ENCODE assay signal across 8 mouse cellular contexts in genomic region chr15:97089526-97089925, GRCm38 (mm10). TPM values are rescaled to one million over a fixed set of nuclear protein-coding genes. Genes with fewer than 3 reads are reported as not detected.
DNase-seq lines count a peak whose midpoint lies in the region; ATAC-seq lines count a peak whose summit lies in the region.

No protein-coding gene starts in this region.

- H3K27ac ChIP-seq in hindbrain, embryonic 15.5 days (replicated peaks) = no peak overlapping the region

- peak overlapping the region; percentile 18; the same call in 1 of the 2 replicates for H3K4me2 ChIP-seq in hindbrain, embryonic 15.5 days

- H3K9ac ChIP-seq in hindbrain, embryonic 15.5 days = no peak overlapping the region

- H3K27me3 ChIP-seq in hindbrain, embryonic 15.5 days = no peaks in the 10 kb centered on the region

- no peaks in the 10 kb centered on the region for H3K36me3 ChIP-seq in hindbrain, embryonic 15.5 days

- peaks cover 6% of the 10 kb centered on the region for H3K4me1 ChIP-seq in hindbrain, embryonic 15.5 days (replicated peaks)

- peak; percentile 21 for DNase-seq in adrenal gland, adult 8-10 months
- DNase-seq in adrenal gland, postnatal 4 days (ENCODE audit: low spot score in 2 of 2) = no peak
- peak; percentile 18 for DNase-seq in adrenal gland, postnatal 25 days
- DNase-seq in lung, postnatal 10 days = peak; percentile 49
- DNase-seq in urinary bladder, postnatal 14 days (ENCODE audit: low spot score) = no peak
- DNase-seq in frontal cortex, postnatal 10 days (ENCODE audit: low spot score in 2 of 2) = no peak

- 9% methylated on average over 6 of the region's 6 CpGs for WGBS in hindbrain, embryonic 15.5 days

- no peaks in the 10 kb centered on the region for H3K9me3 ChIP-seq in hindbrain, embryonic 15.5 days

- ATAC-seq in hindbrain, embryonic 15.5 days (ENCODE audit: low FRiP score, low read depth) = no peak
- no peak for ATAC-seq in megakaryocyte-erythroid progenitor cell, adult 5-6 weeks (replicated peaks; ENCODE audit: low FRiP score, low TSS enrichment, poor library complexity, severe bottlenecking)

- no peak overlapping the region for H3K4me3 ChIP-seq in hindbrain, embryonic 15.5 days

RNA-seq across cellular contexts. Expression of gene Slc38a4, which starts 33.8 kb away (rescaled TPM):
- 1 to 10 TPM; 4.0 to 6.1 (median 4.8) TPM for total RNA-seq in adrenal gland, adult 8-10 months (2022)
- 10 to 100 TPM; 30.2 to 62.8 TPM for total RNA-seq in adrenal gland, postnatal 4 days (2021)
- 5.6 and 8.5 TPM in 2 replicates for total RNA-seq in adrenal gland, postnatal 25 days (2021)
- polyA plus RNA-seq in hindbrain, embryonic 15.5 days (2015; fragmentation: Nextera tagmentation; extraction: Ambion mirVana) = 3.2 and 3.7 TPM in 2 replicates
- total RNA-seq in megakaryocyte-erythroid progenitor cell, adult 5-6 weeks (2014; fragmentation: Nextera tagmentation) = not detected in 2 replicates
- total RNA-seq in megakaryocyte-erythroid progenitor cell, adult 5-6 weeks (2017) = not detected in 2 replicates

Comparison
In these comparisons a context has a peak if more than half of its experiments do, and no peak if none do; other contexts are left out.
1. DNase-seq: peak in adrenal gland, adult 8-10 months (single experiment), adrenal gland, postnatal 25 days (single experiment) and lung, postnatal 10 days (single experiment); none in adrenal gland, postnatal 4 days (0 of 2), urinary bladder, postnatal 14 days (single experiment) and frontal cortex, postnatal 10 days (0 of 2).